Mouse (Mus musculus) lung, postnatal 0 days (tissue): ENCODE results near the gene Dlgap1. TPM values are rescaled to one million over a fixed set of nuclear protein-coding genes. Genes with fewer than 3 reads are reported as not detected.

Experiments
- ATAC-seq: fragments of 200-750 bp; cut with Nextera tagmentation; 2 replicates; pipeline ENCODE4 v1.8.0; 2017; ENCODE audit warnings: moderate library complexity
- DNase-seq: peaks from one replicate; pipeline ENCODE4 v3.0.0-alpha.2; 2016; ENCODE audit warnings: low spot score
- H3K27ac ChIP-seq: fragments of 300-500 bp; sonication (generic); 2 replicates; pipeline ENCODE4 v1.5.1; 2014; ENCODE audit warnings: antibody characterized with exemption, mild to moderate bottlenecking, low read length, mixed read lengths
- H3K27me3 ChIP-seq: fragments of 300-500 bp; sonication (generic); replicated peaks from 2 replicates; pipeline ENCODE4 v1.6.1; 2014; ENCODE audit warnings: low read length, mixed read lengths; ENCODE audit not compliant: insufficient read depth
- H3K36me3 ChIP-seq: fragments of 300-500 bp; sonication (generic); 2 replicates; pipeline ENCODE4 v1.6.1; 2014; ENCODE audit warnings: low read length, mixed read lengths; ENCODE audit not compliant: insufficient read depth
- H3K4me1 ChIP-seq: fragments of 300-500 bp; sonication (generic); 2 replicates; pipeline ENCODE4 v1.6.1; 2014; ENCODE audit warnings: antibody characterized with exemption, low read depth, low read length, mixed read lengths; ENCODE audit not compliant: insufficient read depth
- H3K4me2 ChIP-seq: fragments of 300-500 bp; sonication (generic); replicated peaks from 2 replicates; pipeline ENCODE4 v1.6.1; 2014; ENCODE audit warnings: low read depth, mild to moderate bottlenecking, low read length, moderate library complexity, mixed read lengths
- H3K4me3 ChIP-seq: fragments of 300-500 bp; sonication (generic); 2 replicates; pipeline ENCODE4 v1.5.1; 2014; ENCODE audit warnings: low read depth, low read length
- H3K9ac ChIP-seq: fragments of 300-500 bp; sonication (generic); replicated peaks from 2 replicates; pipeline ENCODE4 v1.6.1; 2014; ENCODE audit warnings: low read depth, mild to moderate bottlenecking
- H3K9me3 ChIP-seq: fragments of 300-500 bp; sonication (generic); 2 replicates; pipeline ENCODE4 v1.6.1; 2016; ENCODE audit warnings: low read length, mixed read lengths
- CTCF ChIP-seq: IDR thresholded peaks from 2 replicates; pipeline ENCODE4 v1.5.1; 2016; ENCODE audit warnings: antibody characterized with exemption, mild to moderate bottlenecking
- EP300 ChIP-seq: IDR thresholded peaks from 2 replicates; pipeline ENCODE4 v1.6.1; 2016; ENCODE audit warnings: antibody characterized with exemption, mild to moderate bottlenecking, control low read depth
- WGBS: fragments of 180-500 bp; shearing (Covaris S2); extraction: QIAGEN DNeasy Blood & Tissue Kit; methylation state at CpG from one replicate; pipeline ENCODE4 v1.1.7; 2014; 5-methylcytosine and 5-hydroxymethylcytosine counted together
- polyA plus RNA-seq: library from polyadenylated mRNA; unstranded; fragments of >200 nt; fragmentation: Nextera tagmentation; extraction: Ambion mirVana; gene quantifications from 2 replicates; pipeline ENCODE4 v1.2.1, GENCODE M21; 2015

Gene Dlgap1
- polyA plus RNA-seq, 1 experiment from 2014 or later = 0.26 TPM

- no peaks in the 10 kb centered on the region for H3K4me1 ChIP-seq
- TF ChIP-seq CTCF (no peak), EP300 (no peak)
- no peaks in the 10 kb centered on the region for H3K27me3 ChIP-seq
- ATAC-seq (no peak), DNase-seq (no peak)
- no peak overlapping the region for H3K9ac ChIP-seq
- H3K4me2 ChIP-seq = no peak overlapping the region
- H3K36me3 ChIP-seq = no peaks in the 10 kb centered on the region
- no peak overlapping the region for H3K4me3 ChIP-seq
- H3K9me3 ChIP-seq = no peaks in the 10 kb centered on the region
- WGBS = 76% methylated on average over 4 of the region's 4 CpGs
- no peak overlapping the region for H3K27ac ChIP-seq
Measured at GRCm38 (mm10) chr17:70483716-70484115, 514.8 kb downstream of the Dlgap1 start.

DNA sequence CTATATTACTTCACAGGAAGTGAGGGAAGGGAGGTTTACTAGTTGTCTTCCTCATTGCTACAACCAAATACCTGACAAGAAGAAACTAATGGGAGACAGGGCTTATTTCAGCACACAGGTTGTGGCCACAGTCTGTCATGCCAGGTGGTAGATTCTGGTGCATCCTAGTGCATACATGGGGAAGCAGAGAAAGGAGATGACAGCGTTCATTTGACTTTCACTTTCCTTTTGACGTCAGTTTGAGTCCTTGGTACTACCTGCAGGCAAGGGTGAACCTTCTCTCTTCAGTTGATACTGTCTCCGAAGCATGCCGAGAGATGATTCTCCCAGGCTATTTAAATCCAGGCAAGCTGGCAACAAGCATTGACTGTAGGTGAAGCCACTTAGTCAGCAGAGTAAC lies 516.8 kb downstream of the Dlgap1 start:
- H3K9me3 ChIP-seq = no peaks in the 10 kb centered on the region
- no peak for TF ChIP-seq EP300
- TF ChIP-seq CTCF = no peak
- no peaks in the 10 kb centered on the region for H3K36me3 ChIP-seq
- no peak overlapping the region for H3K27ac ChIP-seq
- H3K4me1 ChIP-seq = no peaks in the 10 kb centered on the region
- H3K4me3 ChIP-seq = no peak overlapping the region
- no peak overlapping the region for H3K4me2 ChIP-seq
- no peak overlapping the region for H3K9ac ChIP-seq
- WGBS = 78% methylated on average over 4 of the region's 4 CpGs
- no peak for DNase-seq
- no peaks in the 10 kb centered on the region for H3K27me3 ChIP-seq
- no peak for ATAC-seq

GRCm38 (mm10) chr17:70486259-70486658 lies 517.4 kb downstream of the Dlgap1 start:
- 55% methylated on average over 7 of the region's 7 CpGs for WGBS

DNA sequence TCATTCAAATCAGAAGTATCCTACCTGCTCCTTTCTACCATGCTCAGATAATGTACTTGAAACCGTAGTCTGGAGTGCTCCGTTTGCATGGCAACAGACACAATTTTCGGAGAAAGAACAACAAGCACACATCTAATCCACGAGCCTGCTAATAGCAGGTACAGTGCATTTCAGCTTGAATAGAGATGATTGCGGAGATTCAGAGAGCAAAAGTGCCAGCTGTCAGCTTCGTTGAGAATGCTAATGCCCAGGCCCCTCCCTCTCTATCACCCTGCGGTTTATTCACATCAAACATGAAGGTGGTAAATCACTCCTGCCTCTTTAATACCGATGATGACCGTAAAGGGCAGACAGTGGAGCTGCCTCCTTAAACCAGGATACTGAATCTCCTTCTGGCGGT lies 518.0 kb downstream of the Dlgap1 start:
- ATAC-seq (no peak), DNase-seq (no peak)
- Histone ChIP-seq H3K36me3 (no peaks in the 10 kb centered on the region), H3K4me2 (no peak overlapping the region), H3K4me1 (no peaks in the 10 kb centered on the region), H3K9ac (no peak overlapping the region), H3K27ac (no peak overlapping the region), H3K27me3 (no peaks in the 10 kb centered on the region), H3K4me3 (no peak overlapping the region), H3K9me3 (no peaks in the 10 kb centered on the region)
- no peak for TF ChIP-seq EP300
- TF ChIP-seq CTCF = no peak
- 81% methylated on average over 10 of the region's 10 CpGs for WGBS

More at GRCm38 (mm10) chr17:70486259-70486658, 517.4 kb downstream of the Dlgap1 start:
- Histone ChIP-seq H3K27ac (no peak overlapping the region), H3K36me3 (no peaks in the 10 kb centered on the region), H3K4me2 (no peak overlapping the region), H3K4me1 (no peaks in the 10 kb centered on the region), H3K9me3 (no peaks in the 10 kb centered on the region), H3K4me3 (no peak overlapping the region), H3K27me3 (no peaks in the 10 kb centered on the region), H3K9ac (no peak overlapping the region)
- ATAC-seq (no peak), DNase-seq (no peak)
- TF ChIP-seq CTCF (no peak), EP300 (no peak)

GRCm38 (mm10) chr17:70488784-70489265 lies 520.0 kb downstream of the Dlgap1 start:
- DNase-seq (no peak), ATAC-seq (no peak)
- no peak overlapping the region for H3K9ac ChIP-seq
- no peak overlapping the region for H3K4me2 ChIP-seq
- H3K9me3 ChIP-seq = no peaks in the 10 kb centered on the region
- H3K4me3 ChIP-seq = no peak overlapping the region
- H3K36me3 ChIP-seq = no peaks in the 10 kb centered on the region
- H3K4me1 ChIP-seq = no peaks in the 10 kb centered on the region
- TF ChIP-seq EP300 (no peak), CTCF (no peak)
- H3K27me3 ChIP-seq = no peaks in the 10 kb centered on the region
- no peak overlapping the region for H3K27ac ChIP-seq
- 73% methylated on average over 7 of the region's 7 CpGs for WGBS

GRCm38 (mm10) chr17:70491575-70491974 lies 522.7 kb downstream of the Dlgap1 start:
- no peak overlapping the region for H3K9ac ChIP-seq
- H3K4me3 ChIP-seq = no peak overlapping the region
- H3K27ac ChIP-seq = no peak overlapping the region
- H3K4me2 ChIP-seq = no peak overlapping the region
- DNase-seq (no peak), ATAC-seq (no peak)
- no peaks in the 10 kb centered on the region for H3K36me3 ChIP-seq
- WGBS = 82% methylated on average over 4 of the region's 4 CpGs
- no peaks in the 10 kb centered on the region for H3K4me1 ChIP-seq
- TF ChIP-seq EP300 (no peak), CTCF (no peak)
- H3K27me3 ChIP-seq = no peaks in the 10 kb centered on the region
- no peaks in the 10 kb centered on the region for H3K9me3 ChIP-seq

DNA sequence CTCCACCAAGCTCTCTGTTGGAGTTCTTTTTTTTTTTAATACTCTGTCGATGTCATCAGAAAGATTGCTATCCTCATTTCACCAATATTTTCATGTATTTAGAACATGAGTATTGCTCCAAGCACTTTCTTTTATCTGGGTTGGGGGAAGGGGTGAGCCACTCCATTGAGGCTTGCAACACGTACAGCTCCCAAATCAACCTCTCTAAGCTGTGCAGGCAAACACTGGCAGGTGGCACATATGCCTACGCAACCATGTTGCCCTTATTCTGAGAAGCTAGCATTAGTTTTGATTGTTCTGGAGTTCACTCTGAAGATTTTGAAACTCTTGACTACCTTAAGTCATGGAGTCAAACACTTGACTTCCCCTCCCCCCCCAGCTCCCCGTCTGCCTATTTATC lies 525.5 kb downstream of the Dlgap1 start:
- Histone ChIP-seq H3K27ac (no peak overlapping the region), H3K36me3 (no peaks in the 10 kb centered on the region), H3K27me3 (no peaks in the 10 kb centered on the region), H3K4me1 (no peaks in the 10 kb centered on the region), H3K9ac (no peak overlapping the region), H3K9me3 (no peaks in the 10 kb centered on the region), H3K4me3 (no peak overlapping the region), H3K4me2 (no peak overlapping the region)
- TF ChIP-seq CTCF = no peak
- DNase-seq = no peak
- ATAC-seq = no peak
- 67% methylated on average over 4 of the region's 4 CpGs for WGBS
